Mouse (Mus musculus) ES-Bruce4 (cell line): ENCODE data around the gene Elac2. TPM values are rescaled to one million over a fixed set of nuclear protein-coding genes. Genes with fewer than 3 reads are reported as not detected.

Experiments
- H3K27ac ChIP-seq: 2 replicates; pipeline ENCODE4 v1.5.1; 2012; ENCODE audit warnings: low read length, inconsistent platforms; ENCODE audit not compliant: insufficient read depth
- H3K27me3 ChIP-seq: 2 replicates; pipeline ENCODE4 v1.6.1; 2012; ENCODE audit warnings: mild to moderate bottlenecking, low read length, inconsistent platforms; ENCODE audit not compliant: control insufficient read depth, poor library complexity, insufficient read depth, severe bottlenecking
- H3K36me3 ChIP-seq: 2 replicates; pipeline ENCODE4 v1.6.1; 2012; ENCODE audit warnings: inconsistent platforms, mild to moderate bottlenecking, low read length, moderate library complexity; ENCODE audit not compliant: control insufficient read depth, poor library complexity, insufficient read depth, severe bottlenecking
- H3K4me1 ChIP-seq: one replicate; pipeline ENCODE4 v1.8.1; 2011; ENCODE audit warnings: low read length; ENCODE audit not compliant: control insufficient read depth, insufficient read depth
- H3K4me3 ChIP-seq: 2 replicates; pipeline ENCODE4 v1.5.1; 2011; ENCODE audit warnings: low read depth, mild to moderate bottlenecking, low read length
- H3K9ac ChIP-seq: 2 replicates; pipeline ENCODE4 v1.6.1; 2012; ENCODE audit warnings: low read depth, mild to moderate bottlenecking, inconsistent platforms; ENCODE audit not compliant: poor library complexity, severe bottlenecking
- H3K9me3 ChIP-seq: replicated peaks from 2 replicates; pipeline ENCODE4 v1.6.1; 2012; ENCODE audit warnings: mild to moderate bottlenecking, low read length, inconsistent platforms; ENCODE audit not compliant: control insufficient read depth, poor library complexity, insufficient read depth, severe bottlenecking
- CTCF ChIP-seq: IDR thresholded peaks from one replicate; pipeline ENCODE4 v1.8.1; 2011; ENCODE audit warnings: low read depth, low read length
- EP300 ChIP-seq: IDR thresholded peaks from 2 replicates; pipeline ENCODE4 v1.6.1; 2011; ENCODE audit warnings: low read depth, low read length; ENCODE audit not compliant: insufficient read depth
- POLR2A ChIP-seq: IDR thresholded peaks from one replicate; pipeline ENCODE4 v1.8.1; 2011; ENCODE audit warnings: low read length; ENCODE audit not compliant: insufficient read depth
- polyA plus RNA-seq: library from polyadenylated mRNA; stranded (reverse); fragments of >200 nt; gene quantifications from 2 replicates; pipeline ENCODE4 v1.2.4, GENCODE M21; 2011; ENCODE audit warnings: low read depth; ENCODE audit not compliant: missing spikeins, insufficient read depth, insufficient read length

The Elac2 gene
- polyA plus RNA-seq, 1 experiment = 24.2 TPM

DNA sequence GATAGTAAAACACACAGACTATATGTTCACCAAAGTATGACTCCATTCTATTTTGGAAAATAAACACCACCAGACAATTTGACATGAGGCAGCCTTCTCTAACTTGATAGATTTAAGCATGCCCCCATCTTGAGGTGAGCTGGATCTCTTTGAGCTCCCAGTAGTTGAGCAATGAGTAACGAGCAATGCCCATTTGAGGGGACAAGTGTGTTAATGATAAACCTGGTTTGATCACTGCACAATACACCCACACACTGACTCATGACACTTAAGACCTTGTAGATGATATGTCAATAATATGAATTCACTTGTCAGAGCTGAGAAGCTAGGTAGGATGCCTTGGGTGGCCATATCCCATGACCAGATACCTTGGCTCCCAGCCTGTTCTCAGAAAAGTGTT is 51.4 kb downstream of the Elac2 start:
- no peak overlapping the region for H3K9ac ChIP-seq
- no peak for TF ChIP-seq POLR2A
- no peak for TF ChIP-seq CTCF
- TF ChIP-seq EP300 = no peak
- H3K27ac ChIP-seq = no peak overlapping the region
- no peaks in the 10 kb centered on the region for H3K27me3 ChIP-seq
- H3K36me3 ChIP-seq = no peaks in the 10 kb centered on the region
- H3K4me3 ChIP-seq = no peak overlapping the region
- H3K4me1 ChIP-seq = no peaks in the 10 kb centered on the region
- H3K9me3 ChIP-seq = no peaks in the 10 kb centered on the region

DNA sequence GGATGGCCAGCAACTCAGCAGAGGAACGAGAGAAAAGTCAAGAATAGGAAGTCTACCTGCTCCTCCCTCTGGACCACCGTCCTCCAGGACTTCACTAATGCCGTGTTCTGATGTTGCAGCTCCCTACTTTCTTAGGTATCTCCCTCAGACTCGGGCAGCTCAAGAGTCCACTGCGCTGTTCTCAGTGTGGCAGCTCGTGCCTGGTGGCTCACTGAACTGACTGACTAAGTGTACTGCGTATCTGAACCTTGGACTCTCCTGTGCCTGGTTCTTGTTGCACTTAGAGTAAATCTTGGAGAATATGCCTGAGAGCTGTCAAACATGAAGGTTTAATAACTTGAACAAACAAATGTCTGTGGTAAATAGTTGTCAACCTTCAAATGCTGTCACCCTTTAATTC is 53.4 kb downstream of the Elac2 start:
- H3K4me1 ChIP-seq = no peaks in the 10 kb centered on the region
- H3K4me3 ChIP-seq = no peak overlapping the region
- H3K27ac ChIP-seq = no peak overlapping the region
- H3K36me3 ChIP-seq = no peaks in the 10 kb centered on the region
- no peaks in the 10 kb centered on the region for H3K9me3 ChIP-seq
- no peaks in the 10 kb centered on the region for H3K27me3 ChIP-seq
- no peak for TF ChIP-seq POLR2A
- no peak for TF ChIP-seq CTCF
- TF ChIP-seq EP300 = no peak
- no peak overlapping the region for H3K9ac ChIP-seq

DNA sequence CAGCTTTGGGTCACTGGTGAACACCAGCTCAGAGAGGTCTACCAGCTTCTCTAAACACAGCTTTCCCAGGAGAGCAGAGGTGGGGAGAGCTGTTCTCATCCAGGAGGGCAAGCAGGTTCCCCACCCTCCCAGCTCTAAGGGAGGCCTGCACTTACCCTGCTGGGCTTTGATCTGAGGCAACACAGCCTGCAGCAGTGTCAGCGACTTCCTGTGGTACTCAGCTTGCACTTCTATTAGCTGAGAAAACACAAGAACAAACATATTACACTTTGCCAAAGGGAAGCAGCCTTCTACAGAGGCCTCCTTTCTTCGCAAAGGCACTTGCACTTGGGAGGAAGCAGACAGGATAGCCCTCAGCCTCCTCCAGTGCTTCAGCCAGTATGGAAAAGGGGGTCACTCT is 60.2 kb downstream of the Elac2 start:
- no peak overlapping the region for H3K4me3 ChIP-seq
- no peaks in the 10 kb centered on the region for H3K9me3 ChIP-seq
- H3K27ac ChIP-seq = no peak overlapping the region
- H3K27me3 ChIP-seq = no peaks in the 10 kb centered on the region
- no peak overlapping the region for H3K9ac ChIP-seq
- no peak for TF ChIP-seq POLR2A
- TF ChIP-seq CTCF = no peak
- TF ChIP-seq EP300 = no peak
- H3K4me1 ChIP-seq = no peaks in the 10 kb centered on the region
- H3K36me3 ChIP-seq = no peaks in the 10 kb centered on the region

DNA sequence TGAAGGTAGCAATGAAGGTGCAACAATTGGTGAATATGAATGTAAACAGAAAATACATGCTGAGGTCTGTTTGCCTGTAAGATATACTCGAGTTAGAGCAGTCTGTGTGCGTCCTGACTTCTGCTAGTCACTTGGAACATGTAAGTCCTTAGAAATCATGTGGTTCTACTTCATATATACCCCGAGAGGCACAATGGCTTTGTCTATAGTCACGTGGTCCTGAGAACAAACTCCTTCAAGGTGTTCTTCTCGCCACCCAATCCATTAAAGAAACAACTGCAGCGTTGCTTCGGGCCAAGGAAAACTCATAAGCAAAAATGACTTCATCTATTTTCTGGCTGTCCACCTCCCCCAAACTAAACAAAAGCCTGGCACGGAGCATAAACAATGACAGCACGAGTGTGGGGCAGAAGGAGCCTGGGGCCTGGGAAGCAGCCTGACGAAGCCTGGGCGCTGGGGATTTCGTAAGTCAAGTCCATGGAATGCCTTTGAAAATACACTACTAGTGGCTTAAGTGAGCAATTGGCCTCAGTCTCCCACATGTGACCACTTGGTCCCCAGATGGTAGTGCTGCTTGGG is 60.8 kb downstream of the Elac2 start:
- H3K27me3 ChIP-seq = no peaks in the 10 kb centered on the region
- no peak overlapping the region for H3K4me3 ChIP-seq
- no peak overlapping the region for H3K27ac ChIP-seq
- H3K9me3 ChIP-seq = no peaks in the 10 kb centered on the region
- H3K36me3 ChIP-seq = no peaks in the 10 kb centered on the region
- H3K4me1 ChIP-seq = no peaks in the 10 kb centered on the region
- no peak overlapping the region for H3K9ac ChIP-seq
- TF ChIP-seq CTCF = no peak
- no peak for TF ChIP-seq POLR2A
- no peak for TF ChIP-seq EP300

- Histone ChIP-seq H3K4me3 (no peak overlapping the region), H3K9ac (no peak overlapping the region), H3K36me3 (no peaks in the 10 kb centered on the region), H3K27ac (no peak overlapping the region), H3K9me3 (no peaks in the 10 kb centered on the region), H3K27me3 (no peaks in the 10 kb centered on the region), H3K4me1 (no peaks in the 10 kb centered on the region)
- TF ChIP-seq CTCF (no peak), EP300 (no peak), POLR2A (no peak)
Observed at GRCm38 (mm10) chr11:65040556-65040955, 61.7 kb downstream of the Elac2 start.

DNA sequence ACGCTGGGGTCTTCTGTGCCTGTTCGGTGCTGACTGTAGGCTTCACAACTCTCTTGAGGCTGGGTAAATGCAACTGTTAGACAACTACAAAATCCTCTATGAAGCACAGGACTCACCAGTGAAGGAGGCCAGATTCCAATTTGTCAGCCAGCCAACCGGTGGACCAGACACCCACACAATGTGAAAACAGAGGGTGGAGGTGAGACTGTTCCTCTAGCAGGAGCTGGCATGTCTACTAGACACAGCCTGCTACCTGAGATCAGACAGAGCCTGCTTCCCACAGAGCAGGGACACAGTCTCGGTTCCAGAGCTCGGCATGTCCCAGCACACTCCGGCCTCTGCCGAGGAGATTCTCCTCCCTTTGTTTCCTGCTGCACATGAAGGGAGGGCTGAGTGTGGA is 70.3 kb downstream of the Elac2 start:
- Histone ChIP-seq H3K36me3 (no peaks in the 10 kb centered on the region), H3K9me3 (no peaks in the 10 kb centered on the region), H3K27ac (no peak overlapping the region), H3K27me3 (no peaks in the 10 kb centered on the region), H3K4me3 (no peak overlapping the region), H3K9ac (no peak overlapping the region), H3K4me1 (no peaks in the 10 kb centered on the region)
- no peak for TF ChIP-seq CTCF
- TF ChIP-seq EP300 = no peak
- no peak for TF ChIP-seq POLR2A
